Mouse (Mus musculus) brown adipose tissue, adult 24 weeks (tissue): ENCODE data around the gene Pik3r1. TPM values are rescaled to one million over a fixed set of nuclear protein-coding genes. Genes with fewer than 3 reads are reported as not detected.

Source experiments
- H3K27ac ChIP-seq: fragments of 200-500 bp; replicated peaks from 2 replicates; pipeline ENCODE4 v1.5.1; 2012; ENCODE audit warnings: low read depth, mild to moderate bottlenecking, low read length
- H3K4me1 ChIP-seq: fragments of 200-500 bp; 2 replicates; pipeline ENCODE4 v1.6.1; 2012; ENCODE audit warnings: low read length, mixed read lengths; ENCODE audit not compliant: control insufficient read depth, insufficient read depth, insufficient read length
- H3K4me3 ChIP-seq: fragments of 200-500 bp; 2 replicates; pipeline ENCODE4 v1.5.1; 2012; ENCODE audit warnings: low read depth, mild to moderate bottlenecking, low read length, moderate library complexity; ENCODE audit not compliant: insufficient read depth
- polyA plus RNA-seq: library from polyadenylated mRNA; stranded (reverse); fragments of >200 nt; gene quantifications from 2 replicates; pipeline ENCODE4 v1.2.4, GENCODE M21; 2012; ENCODE audit not compliant: missing spikeins, insufficient read depth, insufficient read length

The Pik3r1 gene
- polyA plus RNA-seq = 52.1 and 81.4 TPM in 2 replicates

DNA sequence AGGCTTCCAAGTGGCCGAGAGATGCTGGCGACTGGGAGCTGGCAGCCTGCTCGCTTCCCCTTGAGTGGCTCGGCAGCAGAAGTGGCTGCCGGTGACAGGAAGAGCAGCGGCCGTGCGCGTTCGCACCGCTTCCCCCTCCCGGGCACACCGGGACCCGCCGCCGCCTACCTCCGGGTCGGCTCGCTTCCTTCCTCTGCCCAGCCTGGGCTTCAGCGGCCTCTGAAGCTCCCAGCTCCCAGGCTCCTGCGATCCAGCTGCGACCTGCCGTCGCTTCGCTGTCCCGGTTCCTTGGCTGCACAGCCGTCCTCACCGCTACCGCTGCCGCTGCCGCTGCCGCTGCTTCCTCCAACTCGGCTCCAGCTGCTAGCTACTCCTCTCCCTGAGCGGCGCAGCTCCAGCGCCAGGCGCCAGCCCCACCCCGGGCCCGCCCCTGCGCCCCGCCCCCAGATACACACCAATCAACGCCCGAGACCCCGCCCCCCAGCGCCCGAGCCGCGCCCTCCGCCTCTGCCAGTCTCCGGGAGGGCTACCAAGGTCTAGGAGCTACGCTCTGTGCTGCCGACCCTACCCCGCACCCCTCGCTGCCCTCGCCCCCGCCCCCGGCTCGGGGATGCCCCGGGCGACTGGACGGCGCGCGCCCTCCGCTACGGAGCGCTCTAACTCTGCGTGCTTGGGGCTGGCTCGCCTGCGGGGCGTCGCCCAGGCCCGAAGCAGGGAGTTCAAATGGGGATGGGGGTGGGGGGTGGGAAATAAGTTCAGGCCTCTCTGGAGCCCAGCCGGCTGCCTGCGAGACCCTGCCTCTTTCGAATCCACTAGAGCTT, at the start of gene Pik3r1:
Gene Pik3r1, minus strand, starts transcription at position 409 of the 821 bp plus-strand sequence.
- Histone ChIP-seq H3K4me1 (peaks cover 16% of the 10 kb centered on the region), H3K4me3 (peak within 1 kb of the TSS; percentile 91), H3K27ac (peak within 1 kb of the TSS; percentile 76)

DNA sequence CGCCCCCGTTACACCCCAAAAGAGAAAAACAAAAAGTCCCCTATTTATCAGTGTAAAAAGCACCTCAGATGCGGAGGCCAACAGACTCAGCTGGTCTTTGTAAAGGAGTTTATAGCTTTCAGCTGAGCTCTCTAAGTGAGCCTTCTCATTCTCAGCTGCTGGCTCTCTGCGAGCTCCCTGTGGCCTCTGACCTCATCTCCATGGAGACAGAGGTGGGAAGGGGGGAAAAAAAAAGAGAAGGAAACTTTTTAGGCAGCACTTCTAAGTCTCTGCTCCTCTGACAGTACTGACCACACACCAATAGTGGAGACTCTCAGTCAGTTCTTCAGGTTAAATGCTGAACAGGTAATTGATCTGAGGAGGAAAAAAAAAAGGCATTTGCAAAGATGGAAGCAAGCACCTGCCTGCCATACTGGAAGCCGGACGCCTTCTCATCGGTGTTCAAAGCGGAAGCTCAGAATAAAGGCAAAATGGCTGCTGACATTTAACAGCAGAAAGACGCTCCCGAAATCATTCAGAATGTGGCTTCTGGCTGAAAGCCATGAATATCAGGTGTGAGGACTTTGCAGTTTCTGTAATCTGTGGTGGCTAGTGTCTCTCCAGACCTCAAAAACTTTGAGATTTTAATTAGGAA, 45.4 kb upstream of the Pik3r1 start:
- H3K4me1 ChIP-seq = no peaks in the 10 kb centered on the region; the same call in 1 of the 2 replicates
- H3K27ac ChIP-seq = no peak overlapping the region
- H3K4me3 ChIP-seq = no peak overlapping the region

DNA sequence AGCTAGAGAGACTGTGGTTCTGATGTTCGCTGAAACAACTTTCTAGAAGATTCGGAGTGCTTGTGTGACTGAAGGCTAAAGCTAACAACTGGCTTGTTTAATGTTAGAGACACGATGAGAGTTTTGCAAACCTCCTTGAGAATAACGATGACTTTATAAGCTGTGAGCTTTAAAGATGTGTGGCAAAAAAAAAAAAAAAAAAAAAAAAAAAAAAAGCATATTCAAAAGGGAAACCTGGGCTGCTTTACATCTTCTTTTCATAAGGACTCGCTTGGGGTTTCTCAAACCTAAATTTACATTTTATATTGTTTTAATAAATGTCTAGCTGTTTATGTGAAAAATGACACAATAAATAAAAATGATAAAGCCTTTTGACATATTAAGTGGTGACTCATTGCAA, 44.3 kb upstream of the Pik3r1 start:
- no peak overlapping the region; the same call in 1 of the 2 replicates for H3K27ac ChIP-seq
- H3K4me3 ChIP-seq = no peak overlapping the region
- H3K4me1 ChIP-seq = no peaks in the 10 kb centered on the region; the same call in 1 of the 2 replicates

DNA sequence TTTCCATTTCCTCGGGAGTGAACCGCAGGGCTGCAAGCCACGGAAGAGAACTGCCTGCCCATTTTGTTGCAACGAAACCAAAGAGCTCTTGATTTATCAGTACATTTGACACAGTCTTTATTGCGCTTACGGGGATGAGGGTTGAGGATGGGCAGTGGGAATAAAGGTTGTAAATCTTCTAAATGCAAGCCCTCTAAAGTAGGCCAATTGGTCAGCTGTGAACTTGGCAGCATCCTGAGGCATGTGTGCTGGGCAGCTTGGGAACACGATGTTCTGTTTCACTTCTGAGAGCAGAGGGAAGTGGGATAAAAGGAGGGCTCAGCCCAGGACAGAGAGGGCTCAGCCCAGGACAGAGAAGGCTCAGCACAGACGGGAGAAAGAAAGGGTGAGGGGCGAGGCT, 43.9 kb upstream of the Pik3r1 start:
- 0 out of 2 replicates have a peak overlapping the region, but pooled peaks have one; percentile 22 for H3K4me3 ChIP-seq
- no peaks in the 10 kb centered on the region; the same call in 1 of the 2 replicates for H3K4me1 ChIP-seq
- H3K27ac ChIP-seq = peak overlapping the region; percentile 49

DNA sequence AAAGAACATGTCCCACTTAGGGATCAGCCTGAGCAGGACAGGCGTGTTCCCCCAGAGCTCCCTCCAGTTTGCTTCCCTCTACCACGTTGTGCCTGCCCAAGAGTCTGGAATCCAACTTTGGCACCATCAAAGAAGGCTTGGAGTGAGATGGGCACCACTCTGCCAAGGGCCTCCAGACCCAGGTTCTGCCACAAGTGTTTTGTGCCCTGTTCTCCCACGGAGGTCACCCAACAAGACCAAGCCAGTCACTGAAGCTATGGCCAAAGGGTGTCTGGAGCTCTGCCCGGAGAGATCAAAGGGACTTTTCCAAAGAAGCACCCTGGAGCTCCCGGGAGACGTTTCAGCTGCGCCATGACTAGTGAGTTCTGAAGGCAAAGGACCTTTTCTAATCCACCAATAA, 42.6 kb upstream of the Pik3r1 start:
- Histone ChIP-seq H3K27ac (no peak overlapping the region), H3K4me3 (no peak overlapping the region), H3K4me1 (no peaks in the 10 kb centered on the region; the same call in 1 of the 2 replicates)

DNA sequence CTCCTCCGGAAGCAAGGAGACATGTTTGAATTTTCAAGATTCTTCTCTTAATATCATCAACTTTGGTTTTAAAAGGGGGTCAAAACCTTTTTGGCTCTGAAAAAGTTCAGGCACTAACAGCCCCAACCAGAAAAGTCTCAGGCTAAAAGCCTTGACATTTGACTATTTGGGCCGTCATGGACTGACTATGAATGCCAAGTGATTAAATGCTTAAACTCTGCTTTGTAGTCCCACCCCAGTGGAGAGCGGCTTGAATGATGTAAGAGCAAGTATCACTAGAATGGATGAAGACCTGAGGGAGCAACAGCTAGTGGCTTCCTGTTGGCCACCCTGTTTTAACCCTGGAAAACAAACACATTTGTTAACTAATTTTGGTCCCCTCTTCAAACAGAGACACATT, 41.8 kb upstream of the Pik3r1 start:
- no peak overlapping the region for H3K27ac ChIP-seq
- no peak overlapping the region for H3K4me3 ChIP-seq
- H3K4me1 ChIP-seq = no peaks in the 10 kb centered on the region; the same call in 1 of the 2 replicates

DNA sequence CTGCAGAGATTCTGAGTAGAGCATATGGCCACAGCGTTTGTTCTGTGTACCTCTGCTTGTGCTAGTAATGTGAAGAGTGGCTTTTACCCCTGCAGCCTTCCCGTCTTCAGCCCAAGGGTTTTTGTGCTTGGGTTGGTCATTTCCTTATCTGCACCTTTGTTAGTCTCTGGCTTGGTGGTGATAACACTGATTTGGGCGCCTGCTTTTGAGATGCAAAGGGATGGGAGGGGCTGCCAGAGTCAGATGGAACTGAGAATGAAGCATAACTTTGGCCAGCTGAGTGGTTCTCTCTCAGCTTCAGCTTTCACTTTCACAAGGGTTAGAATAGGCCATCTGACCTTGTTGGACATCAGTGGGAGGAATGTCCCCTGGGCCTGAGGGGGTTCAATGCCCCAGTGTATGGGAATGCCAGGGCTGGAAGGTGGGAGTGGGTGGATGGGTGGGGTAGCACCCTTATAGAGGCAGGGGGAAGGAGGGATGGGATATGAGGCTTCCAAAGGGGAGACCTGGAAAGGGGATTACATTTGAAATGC, 37.6 kb upstream of the Pik3r1 start:
- Histone ChIP-seq H3K4me1 (no peaks in the 10 kb centered on the region; the same call in 1 of the 2 replicates), H3K27ac (no peak overlapping the region), H3K4me3 (no peak overlapping the region)

DNA sequence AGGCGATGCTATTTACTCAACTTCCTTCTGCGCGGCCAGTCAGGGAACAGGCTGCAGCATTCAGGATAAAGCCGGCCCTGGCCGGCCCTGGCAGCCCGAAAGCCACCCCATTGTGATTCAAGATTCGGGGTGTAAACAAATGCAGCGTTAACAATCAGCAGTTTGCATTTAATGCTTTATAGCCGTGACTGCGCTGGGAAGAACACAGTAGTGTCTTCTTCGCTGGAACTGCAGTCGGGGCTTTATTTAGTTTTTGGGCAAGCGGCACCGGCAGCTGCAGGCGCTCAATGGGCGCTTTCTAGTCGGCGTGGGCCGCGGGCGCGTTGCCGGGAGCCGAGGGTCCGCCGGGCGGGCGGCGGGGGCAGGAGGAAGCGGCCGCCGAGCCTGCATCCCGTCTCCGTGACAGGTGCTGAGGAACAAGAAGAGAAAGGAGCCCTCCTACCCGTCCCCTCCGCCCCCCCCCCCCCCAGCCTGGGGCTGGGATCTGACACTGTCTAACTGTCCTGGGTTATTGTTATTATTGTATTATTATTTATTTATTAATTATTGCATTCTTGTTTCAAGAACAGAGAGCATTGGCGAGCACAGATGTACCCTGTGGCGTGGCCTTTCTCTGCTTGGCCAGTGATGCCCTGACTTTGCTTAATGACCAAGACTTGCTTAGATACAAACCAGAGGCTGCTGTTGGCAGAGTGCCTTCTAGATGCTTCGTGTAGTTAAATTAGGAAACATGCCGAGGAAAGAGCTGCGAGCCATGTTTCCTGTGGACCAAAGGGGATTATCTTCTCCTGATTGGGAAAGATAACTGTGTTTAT, 33.6 kb upstream of the Pik3r1 start:
- H3K4me1 ChIP-seq = no peaks in the 10 kb centered on the region
- H3K27ac ChIP-seq = peak overlapping the region; percentile 40; the same call in 1 of the 2 replicates
- peak overlapping the region; percentile 65 for H3K4me3 ChIP-seq

DNA sequence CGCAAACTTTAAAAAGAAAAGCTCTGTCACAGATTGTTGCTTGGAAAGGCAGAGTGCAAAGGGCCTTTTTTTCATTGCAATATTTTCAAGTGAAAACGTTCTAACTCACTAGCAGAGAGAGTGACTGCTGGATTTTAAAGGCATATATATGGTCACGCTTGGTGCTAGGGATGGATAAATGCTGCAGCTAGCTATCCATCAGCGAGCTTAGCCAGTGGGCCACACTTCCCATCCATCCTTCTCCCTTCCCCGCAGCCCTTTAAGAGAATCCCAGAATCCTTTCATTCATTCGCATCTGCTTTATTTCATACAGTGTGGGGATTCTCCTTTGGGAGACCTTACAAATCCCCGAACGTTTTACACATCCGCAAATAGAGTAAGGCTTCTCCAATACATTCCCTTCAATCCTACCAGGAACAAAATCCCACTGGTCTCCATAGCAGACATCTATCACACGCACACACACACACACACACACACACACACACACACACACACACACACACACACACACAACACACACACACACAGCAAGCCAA, 32.9 kb upstream of the Pik3r1 start:
- no peaks in the 10 kb centered on the region for H3K4me1 ChIP-seq
- H3K4me3 ChIP-seq = peak overlapping the region; percentile 65
- H3K27ac ChIP-seq = no peak overlapping the region

DNA sequence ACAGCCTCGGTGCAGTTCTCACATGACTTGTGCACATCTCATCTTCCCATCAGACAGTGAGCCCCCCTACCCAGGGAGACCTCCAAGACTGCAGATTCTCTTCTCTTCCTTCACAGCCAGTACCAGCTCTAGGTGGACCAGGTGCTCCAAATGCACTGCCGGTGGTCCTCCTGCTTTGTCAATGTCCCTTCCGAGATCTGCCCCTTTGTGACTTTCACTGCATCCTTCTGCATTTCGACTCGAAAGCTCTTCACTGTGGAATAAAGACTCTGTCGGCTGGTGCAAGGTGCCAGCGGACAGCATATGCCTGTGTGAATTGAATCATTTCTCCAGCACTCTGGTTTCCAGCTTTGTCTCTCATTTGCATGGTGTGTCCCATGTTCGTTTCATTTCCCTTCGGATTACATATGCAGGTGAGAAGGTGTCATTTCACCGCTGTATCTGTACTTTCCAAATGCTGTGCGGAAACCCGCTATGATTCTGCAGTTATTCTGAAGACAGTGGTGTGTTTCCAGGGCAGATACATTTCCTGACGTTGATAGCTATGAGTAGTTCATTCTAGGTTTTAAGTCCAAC, 32.1 kb upstream of the Pik3r1 start:
- Histone ChIP-seq H3K27ac (no peak overlapping the region), H3K4me1 (no peaks in the 10 kb centered on the region), H3K4me3 (no peak overlapping the region)

DNA sequence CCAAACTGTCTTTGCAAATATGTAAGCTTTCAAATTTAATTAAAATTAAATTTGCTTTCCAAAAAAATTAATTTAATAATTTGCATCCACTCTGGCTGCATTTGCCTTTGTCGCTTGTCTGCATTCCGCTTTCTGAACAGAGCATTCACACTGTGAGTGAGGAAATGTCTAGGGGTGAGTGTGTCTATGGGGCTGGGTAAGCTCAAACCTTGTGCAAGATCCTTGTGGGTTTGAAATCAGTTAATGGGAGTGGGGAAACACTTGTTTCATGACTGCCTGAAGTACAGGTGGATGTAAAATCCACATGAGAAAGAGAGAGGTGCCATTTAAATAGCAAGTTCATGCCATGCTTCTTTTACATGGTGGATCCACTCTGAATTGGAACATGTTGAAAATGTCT, 31.3 kb upstream of the Pik3r1 start:
- Histone ChIP-seq H3K27ac (no peak overlapping the region), H3K4me1 (no peaks in the 10 kb centered on the region), H3K4me3 (no peak overlapping the region)

DNA sequence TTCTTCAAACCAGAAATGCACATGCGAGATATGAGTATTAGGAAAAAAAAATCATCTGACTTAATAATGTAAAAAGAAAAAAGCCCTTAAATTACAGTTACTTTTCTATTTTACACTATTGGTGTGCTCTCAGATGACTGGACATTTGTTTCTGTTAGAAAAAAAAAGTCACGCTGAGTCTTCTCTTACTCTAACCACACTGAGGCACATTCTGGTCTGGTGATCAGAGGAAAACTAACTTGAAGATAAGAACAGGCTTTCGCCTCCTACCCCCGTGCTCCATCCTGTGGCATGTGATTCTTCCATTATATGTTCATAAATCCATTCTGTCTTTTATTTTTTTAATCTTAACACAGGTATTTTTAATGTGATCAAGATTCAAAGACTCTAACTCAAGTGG, 30.5 kb upstream of the Pik3r1 start:
- Histone ChIP-seq H3K4me3 (no peak overlapping the region), H3K27ac (no peak overlapping the region), H3K4me1 (no peaks in the 10 kb centered on the region)

DNA sequence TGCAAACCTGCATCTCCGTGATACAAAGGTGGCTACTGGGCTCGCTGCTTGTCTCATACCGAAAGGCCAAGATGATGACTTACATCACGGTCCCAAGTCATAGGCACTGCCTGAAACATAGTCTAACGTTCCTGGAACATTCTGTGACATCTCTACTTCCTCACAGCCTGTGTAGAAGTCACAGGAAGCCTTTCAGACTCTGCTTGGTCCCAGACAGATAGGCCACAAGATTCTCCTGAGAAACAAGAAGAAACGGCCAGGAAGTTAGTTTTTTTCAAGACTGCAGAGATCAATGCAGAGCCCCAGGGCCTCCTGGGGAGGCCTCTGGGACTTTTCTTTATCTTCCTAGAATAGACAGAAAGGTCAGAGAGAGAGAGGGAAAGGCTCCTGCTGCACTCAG, 29.0 kb upstream of the Pik3r1 start:
- H3K4me1 ChIP-seq = no peaks in the 10 kb centered on the region
- no peak overlapping the region for H3K27ac ChIP-seq
- H3K4me3 ChIP-seq = no peak overlapping the region

DNA sequence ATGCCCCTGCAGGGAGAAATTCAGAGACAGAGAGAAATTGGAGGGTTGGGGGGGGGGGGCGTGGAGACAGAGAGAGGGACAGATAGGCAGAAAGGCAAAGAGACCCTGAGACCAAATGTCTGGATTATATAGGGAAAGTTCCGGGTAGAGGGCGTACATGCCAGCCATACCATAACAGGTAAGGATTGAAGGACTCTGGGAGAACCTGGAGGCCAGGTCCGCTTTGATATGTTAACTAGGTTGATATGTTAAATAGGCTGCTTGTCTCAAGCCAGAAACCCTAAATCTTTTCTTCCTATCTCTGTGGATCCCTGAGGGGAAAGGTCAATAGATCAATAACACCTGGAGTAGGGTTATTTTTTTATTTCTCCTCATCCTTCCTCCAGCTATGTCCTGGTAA, 17.7 kb upstream of the Pik3r1 start:
- Histone ChIP-seq H3K4me1 (no peaks in the 10 kb centered on the region), H3K27ac (no peak overlapping the region), H3K4me3 (no peak overlapping the region)
